Mouse (Mus musculus): ENCODE data around the gene Arl4a.

GRCm38 (mm10) chr12:39974977-39975583 is 62.7 kb downstream of the Arl4a start:
- TF ChIP-seq CTCF (conservative IDR thresholded peaks at IDR 0.05; ENCODE audit: low read length) (no peak), POU5F1 (IDR thresholded peaks at IDR 0.05; ENCODE audit: borderline replicate concordance, low read length) (no peak)
